Mouse (Mus musculus) limb, embryonic 11.5 days (tissue): ENCODE results near the gene Zfr2. TPM values are rescaled to one million over a fixed set of nuclear protein-coding genes. Genes with fewer than 3 reads are reported as not detected.
A peak's percentile ranks its signal among the peaks of the same experiment; 100 is the strongest.

Experiments
- ATAC-seq: fragments of 200-750 bp; cut with Nextera tagmentation; 2 replicates; pipeline ENCODE4 v1.8.0; 2017; ENCODE audit warnings: low read depth; ENCODE audit not compliant: insufficient number of reproducible peaks, low FRiP score, low TSS enrichment
- DNase-seq: peaks from one replicate; pipeline ENCODE4 v3.0.0-alpha.2; 2015; ENCODE audit warnings: low spot score
- H3K27ac ChIP-seq: fragments of 300-500 bp; sonication (generic); replicated peaks from 2 replicates; pipeline ENCODE4 v1.5.1; 2014; ENCODE audit warnings: low read depth, mild to moderate bottlenecking, low read length
- H3K27me3 ChIP-seq: fragments of 300-500 bp; sonication (generic); 2 replicates; pipeline ENCODE4 v1.6.1; 2014; ENCODE audit warnings: mild to moderate bottlenecking, low read length, mixed read lengths; ENCODE audit not compliant: control insufficient read depth, insufficient read depth
- H3K36me3 ChIP-seq: fragments of 300-500 bp; sonication (generic); 2 replicates; pipeline ENCODE4 v1.6.1; 2014; ENCODE audit warnings: mild to moderate bottlenecking, low read length, moderate library complexity, mixed read lengths; ENCODE audit not compliant: control insufficient read depth, insufficient read depth
- H3K4me1 ChIP-seq: fragments of 300-500 bp; sonication (generic); 2 replicates; pipeline ENCODE4 v1.6.1; 2014; ENCODE audit warnings: low read length, mixed read lengths; ENCODE audit not compliant: control insufficient read depth, insufficient read depth
- H3K4me2 ChIP-seq: fragments of 300-500 bp; sonication (generic); 2 replicates; pipeline ENCODE4 v1.6.1; 2014; ENCODE audit warnings: low read depth, mild to moderate bottlenecking, moderate library complexity; ENCODE audit not compliant: severe bottlenecking
- H3K4me3 ChIP-seq: fragments of 300-500 bp; sonication (generic); 2 replicates; pipeline ENCODE4 v1.5.1; 2014; ENCODE audit warnings: low read depth, low read length
- H3K9ac ChIP-seq: fragments of 300-500 bp; sonication (generic); 2 replicates; pipeline ENCODE4 v1.6.1; 2014; ENCODE audit warnings: mild to moderate bottlenecking, low read length
- H3K9me3 ChIP-seq: fragments of 300-500 bp; sonication (generic); 2 replicates; pipeline ENCODE4 v1.6.1; 2016; ENCODE audit warnings: low read length; ENCODE audit not compliant: control insufficient read depth
- WGBS: fragments of 180-500 bp; shearing (Covaris S2); extraction: QIAGEN DNeasy Blood & Tissue Kit; methylation state at CpG from one replicate; pipeline ENCODE4 v1.1.7; 2014; 5-methylcytosine and 5-hydroxymethylcytosine counted together
- polyA plus RNA-seq: library from polyadenylated mRNA; unstranded; fragments of >200 nt; fragmentation: Nextera tagmentation; extraction: Ambion mirVana; gene quantifications from 2 replicates; pipeline ENCODE4 v1.2.1, GENCODE M21; 2014

Gene Zfr2
- polyA plus RNA-seq, 1 experiment from 2014 or later: 3.4 TPM

- Histone ChIP-seq H3K4me3 (no peak overlapping the region; the same call in 1 of the 2 replicates), H3K27ac (no peak overlapping the region), H3K9me3 (no peaks in the 10 kb centered on the region), H3K36me3 (no peaks in the 10 kb centered on the region), H3K4me2 (no peak overlapping the region), H3K9ac (no peak overlapping the region), H3K4me1 (peaks cover 8% of the 10 kb centered on the region), H3K27me3 (peaks cover 43% of the 10 kb centered on the region)
- DNase-seq (no peak), ATAC-seq (no peak)
- 43% methylated on average over 6 of the region's 6 CpGs for WGBS
These were observed 51.2 kb downstream of the Zfr2 start for GRCm38 (mm10) chr10:81284189-81284588.

GRCm38 (mm10) chr10:81284719-81285118 is 51.8 kb downstream of the Zfr2 start:
- peaks cover 45% of the 10 kb centered on the region for H3K27me3 ChIP-seq
- H3K27ac ChIP-seq: no peak overlapping the region
- peak; percentile 52 for DNase-seq

GRCm38 (mm10) chr10:81285694-81286450 is 52.9 kb downstream of the Zfr2 start:
- peak overlapping the region; percentile 67 for H3K4me2 ChIP-seq
- DNase-seq: peak; percentile 95
- H3K27me3 ChIP-seq: peaks cover 51% of the 10 kb centered on the region
- 2% methylated on average over 53 of the region's 54 CpGs for WGBS
- no peaks in the 10 kb centered on the region for H3K9me3 ChIP-seq
- H3K36me3 ChIP-seq: no peaks in the 10 kb centered on the region
- peak; percentile 66 for ATAC-seq
- H3K9ac ChIP-seq: peak overlapping the region; percentile 34
- no peak overlapping the region for H3K27ac ChIP-seq
- peaks cover 10% of the 10 kb centered on the region for H3K4me1 ChIP-seq
- H3K4me3 ChIP-seq: peak overlapping the region; percentile 32

More at GRCm38 (mm10) chr10:81284719-81285118, 51.8 kb downstream of the Zfr2 start:
- peak overlapping the region; percentile 8; the same call in 1 of the 2 replicates for H3K4me3 ChIP-seq
- H3K36me3 ChIP-seq: no peaks in the 10 kb centered on the region
- WGBS: 10% methylated on average over 17 of the region's 17 CpGs
- H3K4me1 ChIP-seq: peaks cover 8% of the 10 kb centered on the region
- ATAC-seq: no peak
- H3K9ac ChIP-seq: no peak overlapping the region
- H3K9me3 ChIP-seq: no peaks in the 10 kb centered on the region
- 0 out of 2 replicates have a peak overlapping the region, but pooled peaks have one; percentile 15 for H3K4me2 ChIP-seq

GRCm38 (mm10) chr10:81286586-81286985 is 53.6 kb downstream of the Zfr2 start:
- 37% methylated on average over 6 of the region's 6 CpGs for WGBS
- H3K4me1 ChIP-seq: peaks cover 13% of the 10 kb centered on the region
- ATAC-seq (no peak), DNase-seq (no peak)
- no peaks in the 10 kb centered on the region for H3K9me3 ChIP-seq
- no peak overlapping the region for H3K9ac ChIP-seq
- H3K27ac ChIP-seq: no peak overlapping the region
- H3K4me2 ChIP-seq: no peak overlapping the region
- no peak overlapping the region for H3K4me3 ChIP-seq
- no peaks in the 10 kb centered on the region for H3K36me3 ChIP-seq
- H3K27me3 ChIP-seq: peaks cover 54% of the 10 kb centered on the region

GRCm38 (mm10) chr10:81287513-81288157 is 54.7 kb downstream of the Zfr2 start:
- peaks cover 49% of the 10 kb centered on the region for H3K27me3 ChIP-seq
- peak; percentile 76 for DNase-seq

GRCm38 (mm10) chr10:81288601-81289000 is 55.6 kb downstream of the Zfr2 start:
- no peak for ATAC-seq
- H3K4me2 ChIP-seq: no peak overlapping the region
- no peak overlapping the region for H3K4me3 ChIP-seq
- H3K4me1 ChIP-seq: peaks cover 14% of the 10 kb centered on the region
- H3K27ac ChIP-seq: no peak overlapping the region
- DNase-seq: peak; percentile 66
- H3K27me3 ChIP-seq: peaks cover 40% of the 10 kb centered on the region
- WGBS: 31% methylated on average over 6 of the region's 6 CpGs
- H3K36me3 ChIP-seq: no peaks in the 10 kb centered on the region
- no peaks in the 10 kb centered on the region for H3K9me3 ChIP-seq
- no peak overlapping the region for H3K9ac ChIP-seq

More at GRCm38 (mm10) chr10:81287513-81288157, 54.7 kb downstream of the Zfr2 start:
- Histone ChIP-seq H3K4me2 (no peak overlapping the region), H3K9me3 (no peaks in the 10 kb centered on the region), H3K9ac (no peak overlapping the region), H3K36me3 (no peaks in the 10 kb centered on the region), H3K27ac (no peak overlapping the region), H3K4me1 (peaks cover 13% of the 10 kb centered on the region), H3K4me3 (no peak overlapping the region)
- no peak for ATAC-seq
- WGBS: 58% methylated on average over 8 of the region's 8 CpGs

- Histone ChIP-seq H3K4me3 (no peak overlapping the region), H3K27ac (no peak overlapping the region), H3K9me3 (no peaks in the 10 kb centered on the region), H3K4me1 (peaks cover 21% of the 10 kb centered on the region), H3K27me3 (peaks cover 33% of the 10 kb centered on the region), H3K4me2 (no peak overlapping the region), H3K9ac (no peak overlapping the region), H3K36me3 (no peaks in the 10 kb centered on the region)
- DNase-seq (peak; percentile 79), ATAC-seq (no peak)
- 5% methylated on average over 7 of the region's 7 CpGs for WGBS
These were observed 56.3 kb downstream of the Zfr2 start for GRCm38 (mm10) chr10:81289278-81289677.

GRCm38 (mm10) chr10:81289811-81290210 is 56.9 kb downstream of the Zfr2 start:
- peaks cover 25% of the 10 kb centered on the region for H3K4me1 ChIP-seq
- no peak overlapping the region for H3K27ac ChIP-seq
- no peaks in the 10 kb centered on the region for H3K9me3 ChIP-seq
- ATAC-seq (no peak), DNase-seq (no peak)
- peaks cover 28% of the 10 kb centered on the region for H3K27me3 ChIP-seq
- H3K4me2 ChIP-seq: no peak overlapping the region
- WGBS: 61% methylated on average over 14 of the region's 14 CpGs
- H3K9ac ChIP-seq: no peak overlapping the region
- H3K36me3 ChIP-seq: no peaks in the 10 kb centered on the region
- H3K4me3 ChIP-seq: no peak overlapping the region
